Mouse (Mus musculus): ENCODE measurements at regions not wholly inside any gene's neighbourhood (a gene's known extent, or its start where the extent isn't known, plus 50 kb on each side); places are given as distances from the start of the nearest gene placed in this dataset.

DNA sequence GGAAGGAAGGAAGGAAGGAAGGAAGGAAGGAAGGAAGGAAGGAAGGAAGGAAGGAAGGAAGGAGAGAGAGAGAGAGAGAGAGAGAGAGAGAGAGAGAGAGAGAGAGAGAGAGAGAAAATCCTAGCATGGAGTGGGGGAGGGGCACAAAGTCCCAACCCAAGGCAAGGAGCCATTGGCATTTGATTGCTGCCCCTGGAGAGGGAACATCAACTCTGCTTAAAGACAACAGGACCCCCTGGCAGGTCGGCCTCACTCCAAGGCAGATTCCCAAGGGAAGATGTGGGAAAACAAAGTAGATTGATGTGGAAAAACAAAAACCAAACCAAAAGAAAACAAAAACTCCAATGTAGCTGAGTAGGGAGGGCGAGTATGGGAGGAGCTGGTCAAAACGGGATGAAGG is 49.9 kb upstream of the Fzd10 start:
- no peak for DNase-seq

GRCm38 (mm10) chr5:128549811-128550210 is 50.8 kb upstream of the Fzd10 start:
- DNase-seq, result no peak

DNA sequence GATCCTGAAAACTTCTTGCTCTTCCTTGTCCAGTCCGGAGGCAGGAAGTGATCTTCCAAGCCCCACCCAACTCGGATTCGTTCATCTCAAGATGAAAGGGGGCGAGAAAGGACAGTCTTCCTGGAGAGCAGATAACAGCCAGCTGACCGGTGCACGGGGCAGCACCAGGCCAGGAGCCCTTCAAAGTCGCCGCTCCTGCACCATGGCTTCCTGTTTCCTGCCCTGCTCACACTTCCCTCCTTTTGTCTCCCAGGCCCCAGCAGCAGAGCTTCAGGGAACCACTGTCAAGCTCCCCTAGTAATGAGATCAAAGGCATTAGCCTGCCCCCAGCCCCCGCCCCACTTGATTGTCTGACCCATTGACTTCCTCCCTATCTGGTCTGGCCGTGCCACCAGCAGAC is 58.6 kb upstream of the Fzd10 start:
- DNase-seq, result no peak

DNA sequence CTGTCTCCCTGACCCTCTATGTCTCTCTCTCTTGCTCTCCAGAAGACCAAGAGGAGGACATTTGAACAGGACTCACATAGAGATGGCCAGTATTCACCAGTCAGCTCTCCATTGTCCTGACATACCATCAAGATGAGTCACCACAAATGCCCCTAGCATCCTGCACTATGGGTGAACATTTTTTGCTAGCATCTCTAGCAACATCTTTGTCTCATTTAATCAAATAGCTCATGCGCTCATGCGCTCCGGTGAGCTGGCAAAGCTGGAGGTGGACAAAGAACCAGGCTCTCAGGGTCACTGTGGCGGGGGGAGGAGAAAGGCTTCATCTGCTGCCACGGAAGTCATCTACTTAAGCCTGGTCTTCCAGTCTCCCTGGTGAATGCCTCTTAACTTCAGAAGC is 62.0 kb upstream of the Fzd10 start:
- no peak for DNase-seq

DNA sequence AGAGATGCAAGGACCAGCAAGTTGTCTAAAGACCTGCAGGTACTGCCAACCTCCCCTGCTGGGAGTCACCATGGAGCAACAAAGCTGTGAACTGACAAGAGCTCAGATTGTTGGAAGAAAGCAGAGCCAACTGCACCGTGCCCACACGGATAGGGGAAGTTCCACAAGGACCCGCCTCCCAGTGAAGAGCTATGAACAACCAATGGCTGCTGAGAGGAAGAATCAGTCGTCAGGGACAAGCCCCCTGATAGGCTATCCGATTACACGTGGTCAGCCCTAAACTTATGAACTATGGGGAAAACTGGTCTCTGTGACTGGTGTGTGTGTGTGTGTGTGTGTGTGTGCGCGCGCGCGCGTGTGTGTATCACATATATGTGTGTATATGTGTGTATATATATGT is 63.4 kb upstream of the Fzd10 start:
- DNase-seq, result no peak

- DNase-seq, result peak; percentile 21
Observed at GRCm38 (mm10) chr5:128536393-128536792, 64.3 kb upstream of the Fzd10 start.

GRCm38 (mm10) chr5:128527241-128527640 is 73.4 kb upstream of the Fzd10 start:
- DNase-seq, result no peak

GRCm38 (mm10) chr5:128526432-128526831 is 74.2 kb upstream of the Fzd10 start:
- no peak for DNase-seq

- DNase-seq, result no peak
Observed at GRCm38 (mm10) chr5:128524377-128525280, 76.0 kb upstream of the Fzd10 start.

GRCm38 (mm10) chr5:128522667-128523066 is 78.0 kb upstream of the Fzd10 start:
- peak; percentile 36 for DNase-seq

- DNase-seq, result no peak
Observed at GRCm38 (mm10) chr5:128517336-128517735, 83.3 kb upstream of the Fzd10 start.

DNA sequence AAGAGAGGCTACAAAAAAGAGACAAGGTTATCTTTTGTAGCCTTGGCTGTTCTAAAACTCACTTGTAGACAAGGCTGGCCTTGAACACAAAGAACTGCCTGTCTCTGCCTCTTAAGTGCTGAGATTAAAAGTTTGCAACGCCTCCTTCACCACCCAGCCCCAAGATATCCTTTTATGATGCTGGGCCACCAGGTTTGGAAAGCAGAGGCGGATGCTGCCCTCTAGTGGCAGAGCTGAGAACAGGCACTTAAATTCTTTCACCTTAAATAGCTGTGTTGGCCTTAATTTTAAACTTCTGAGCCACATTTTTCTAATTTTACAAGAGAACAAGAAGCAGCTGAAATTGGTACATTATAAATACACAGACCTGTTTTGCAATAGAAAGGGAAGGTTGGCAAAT is 82.5 kb upstream of the Tmem132d start:
- no peak for DNase-seq

DNA sequence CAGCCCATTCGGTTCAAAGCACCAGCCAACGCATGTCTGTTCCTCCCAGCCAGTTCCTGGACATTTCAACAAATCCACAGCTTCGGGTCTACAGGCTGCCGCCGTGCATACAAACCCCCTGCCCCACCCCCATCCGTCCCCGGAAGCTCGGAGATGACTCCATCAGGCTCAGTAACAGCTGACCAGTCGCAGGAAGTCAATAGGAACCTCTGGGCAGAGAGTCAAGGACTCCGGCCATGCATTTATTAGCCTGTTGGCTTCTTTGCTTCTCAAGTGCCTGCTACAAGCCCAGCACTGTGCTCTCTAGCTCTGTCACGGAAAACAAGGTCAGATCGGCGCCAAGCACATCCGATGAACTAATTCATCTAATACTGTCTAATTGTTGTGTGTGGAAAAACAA is 80.4 kb upstream of the Tmem132d start:
- no peak for DNase-seq

DNA sequence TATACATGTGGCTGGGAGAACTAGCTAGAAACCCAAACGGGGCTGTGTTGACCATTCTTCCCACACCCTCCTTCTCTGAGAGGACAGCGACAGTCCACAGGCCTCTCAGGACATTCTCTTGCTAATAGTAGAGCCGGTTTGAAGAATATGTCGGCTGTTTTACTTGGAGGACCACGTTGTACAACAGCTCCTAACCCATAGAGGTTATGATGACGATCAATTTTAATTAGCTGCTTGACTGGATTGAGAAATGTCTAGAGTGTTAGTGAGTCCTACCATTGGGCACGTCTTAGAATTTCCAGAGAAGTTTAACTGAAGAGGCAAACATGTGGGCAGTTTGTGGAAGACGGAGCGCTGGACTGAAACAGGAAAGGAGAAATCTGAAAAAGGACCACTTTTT is 79.7 kb upstream of the Tmem132d start:
- DNase-seq, result no peak

DNA sequence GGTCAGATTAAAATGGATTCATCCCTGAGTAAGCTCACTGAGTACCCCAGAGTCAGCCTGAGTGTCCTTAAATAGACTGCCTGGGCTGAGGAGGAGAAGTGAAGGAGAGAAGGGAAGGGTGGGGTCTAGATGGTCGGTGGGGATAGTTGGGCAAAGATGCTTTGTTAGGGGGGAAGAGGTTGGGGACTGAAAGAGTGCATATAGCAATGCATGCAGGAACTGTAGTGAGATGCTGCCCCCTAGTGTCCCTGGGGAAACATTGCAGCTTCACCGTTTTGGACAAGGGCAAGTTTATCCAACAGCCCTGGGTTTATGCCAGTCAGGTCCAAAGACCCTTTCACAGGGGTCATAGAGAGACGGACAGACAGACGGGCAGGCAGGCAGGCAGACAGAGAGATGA is 71.6 kb upstream of the Tmem132d start:
- peak; percentile 47 for DNase-seq

GRCm38 (mm10) chr5:128499488-128499887 is 66.6 kb upstream of the Tmem132d start:
- DNase-seq, result no peak

GRCm38 (mm10) chr5:128499033-128499432 is 66.2 kb upstream of the Tmem132d start:
- peak; percentile 75 for DNase-seq

- no peak for DNase-seq
Observed at GRCm38 (mm10) chr5:128492541-128492940, 59.7 kb upstream of the Tmem132d start.

DNA sequence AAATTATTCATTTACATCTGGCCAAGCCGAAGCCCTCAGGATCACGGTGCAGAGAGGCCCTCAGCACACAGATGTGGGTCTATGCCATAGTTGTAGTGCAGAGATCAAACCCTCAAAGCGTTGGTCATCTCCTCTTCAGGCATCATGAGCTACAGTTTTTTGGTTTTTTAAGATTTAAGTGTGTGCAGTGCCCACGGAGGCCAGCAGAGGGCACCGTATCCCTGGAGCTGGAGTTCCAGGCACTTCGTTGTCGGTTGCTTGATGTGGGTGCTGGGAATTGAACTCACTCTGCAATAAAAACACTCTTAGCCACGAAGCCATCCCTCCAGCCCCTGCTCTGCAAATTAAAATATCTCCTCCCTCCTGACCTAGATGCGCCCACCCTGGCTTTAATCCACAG is 58.3 kb upstream of the Tmem132d start:
- peak; percentile 48 for DNase-seq

DNA sequence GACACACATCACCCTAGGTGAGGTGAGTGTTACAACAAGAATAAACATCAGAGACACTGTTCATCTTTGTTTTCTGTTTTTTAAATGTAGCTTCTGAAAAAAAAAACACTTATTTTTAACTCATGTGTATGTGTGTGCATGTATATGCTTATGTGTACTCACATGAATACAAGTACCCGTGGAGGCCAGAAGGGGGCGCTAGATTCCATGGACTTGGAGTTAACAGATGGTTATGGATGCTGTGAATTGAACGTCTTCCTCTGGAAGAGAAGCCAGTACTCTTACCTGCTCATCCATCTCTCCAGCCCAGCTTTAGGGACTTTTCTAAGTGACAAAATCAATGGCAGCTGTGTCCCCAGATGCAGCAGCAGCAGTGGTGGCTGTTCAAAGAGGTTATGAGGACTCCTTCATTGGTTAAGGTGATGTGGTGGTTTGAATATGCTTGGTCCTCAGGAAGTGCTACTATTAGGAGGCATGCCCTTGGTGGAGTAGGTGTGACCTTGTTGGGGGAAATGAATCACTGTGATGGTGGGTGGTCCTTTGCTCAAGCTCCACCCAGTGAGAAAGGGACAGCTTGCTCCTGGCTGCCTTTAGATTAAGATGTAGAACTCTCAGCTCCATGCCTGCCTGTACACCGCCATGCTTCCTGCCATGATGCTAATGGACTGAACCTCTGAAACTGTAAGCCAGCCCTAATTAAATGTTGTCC is 56.1 kb upstream of the Tmem132d start:
- no peak for DNase-seq

- DNase-seq, result no peak
Observed at GRCm38 (mm10) chr5:128487371-128487770, 54.5 kb upstream of the Tmem132d start.

DNA sequence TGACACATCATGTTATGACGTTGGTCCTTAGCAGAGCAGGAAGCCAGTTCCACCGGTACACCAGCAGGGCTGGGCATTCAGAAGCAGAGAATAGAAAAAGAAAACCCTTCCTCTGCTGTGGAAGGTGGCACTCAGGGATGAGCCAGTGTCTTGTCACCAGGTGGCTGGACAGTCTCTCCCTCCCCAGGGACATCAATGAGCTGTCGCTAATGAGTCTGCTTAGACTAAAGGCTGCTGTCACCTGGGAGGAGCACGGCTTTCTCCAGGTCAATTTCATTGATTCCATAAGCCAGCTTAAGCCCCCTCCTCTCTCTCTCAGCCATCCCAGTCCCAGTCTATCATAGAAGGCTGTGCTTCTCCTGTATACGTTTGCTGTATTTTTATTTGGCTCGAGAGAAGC is 51.2 kb upstream of the Tmem132d start:
- DNase-seq, result no peak

GRCm38 (mm10) chr5:128483441-128483810 is 50.5 kb upstream of the Tmem132d start:
- no peak for DNase-seq

Data from right cerebral cortex, postnatal 14 days (tissue).